Mouse (Mus musculus) stomach, embryonic 16.5 days (tissue): Measurements from ENCODE around the gene Kmt2d. TPM values are rescaled to one million over a fixed set of nuclear protein-coding genes. Genes with fewer than 3 reads are reported as not detected.

Source experiments
- ATAC-seq: fragments of 200-750 bp; cut with Nextera tagmentation; 2 replicates; pipeline ENCODE4 v1.8.0; 2017; ENCODE audit warnings: moderate number of reproducible peaks, moderate TSS enrichment; ENCODE audit not compliant: insufficient read depth, low FRiP score
- H3K27ac ChIP-seq: fragments of 300-500 bp; sonication (generic); 2 replicates; pipeline ENCODE4 v1.5.1; 2014; ENCODE audit warnings: low read length
- H3K27me3 ChIP-seq: fragments of 300-500 bp; sonication (generic); 2 replicates; pipeline ENCODE4 v1.6.1; 2014; ENCODE audit warnings: low read length, control low read depth, mixed read lengths; ENCODE audit not compliant: control insufficient read depth, insufficient read depth
- H3K36me3 ChIP-seq: fragments of 300-500 bp; sonication (generic); 2 replicates; pipeline ENCODE4 v1.6.1; 2014; ENCODE audit warnings: low read length; ENCODE audit not compliant: control insufficient read depth, insufficient read depth
- H3K4me1 ChIP-seq: fragments of 300-500 bp; sonication (generic); 2 replicates; pipeline ENCODE4 v1.6.1; 2014; ENCODE audit warnings: low read length, control low read depth, mixed read lengths; ENCODE audit not compliant: control insufficient read depth, insufficient read depth
- H3K4me2 ChIP-seq: fragments of 300-500 bp; sonication (generic); 2 replicates; pipeline ENCODE4 v1.6.1; 2014; ENCODE audit warnings: low read depth, low read length, mixed read lengths
- H3K4me3 ChIP-seq: fragments of 300-500 bp; sonication (generic); replicated peaks from 2 replicates; pipeline ENCODE4 v1.5.1; 2014; ENCODE audit warnings: mild to moderate bottlenecking, low read length
- H3K9ac ChIP-seq: fragments of 300-500 bp; sonication (generic); 2 replicates; pipeline ENCODE4 v1.6.1; 2014; ENCODE audit warnings: low read length
- H3K9me3 ChIP-seq: fragments of 300-500 bp; sonication (generic); replicated peaks from 2 replicates; pipeline ENCODE4 v1.6.1; 2016; ENCODE audit warnings: low read length, control low read depth; ENCODE audit not compliant: control insufficient read depth
- WGBS: fragments of 180-500 bp; shearing (Covaris S2); extraction: QIAGEN DNeasy Blood & Tissue Kit; methylation state at CpG from one replicate; pipeline ENCODE4 v1.1.7; 2014; 5-methylcytosine and 5-hydroxymethylcytosine counted together
- polyA plus RNA-seq: library from polyadenylated mRNA; unstranded; fragments of >200 nt; fragmentation: Nextera tagmentation; extraction: Ambion mirVana; gene quantifications from 2 replicates; pipeline ENCODE4 v1.2.1, GENCODE M21; 2015

Gene Kmt2d
- polyA plus RNA-seq, 1 experiment from 2014 or later, result 11.4 TPM

DNA sequence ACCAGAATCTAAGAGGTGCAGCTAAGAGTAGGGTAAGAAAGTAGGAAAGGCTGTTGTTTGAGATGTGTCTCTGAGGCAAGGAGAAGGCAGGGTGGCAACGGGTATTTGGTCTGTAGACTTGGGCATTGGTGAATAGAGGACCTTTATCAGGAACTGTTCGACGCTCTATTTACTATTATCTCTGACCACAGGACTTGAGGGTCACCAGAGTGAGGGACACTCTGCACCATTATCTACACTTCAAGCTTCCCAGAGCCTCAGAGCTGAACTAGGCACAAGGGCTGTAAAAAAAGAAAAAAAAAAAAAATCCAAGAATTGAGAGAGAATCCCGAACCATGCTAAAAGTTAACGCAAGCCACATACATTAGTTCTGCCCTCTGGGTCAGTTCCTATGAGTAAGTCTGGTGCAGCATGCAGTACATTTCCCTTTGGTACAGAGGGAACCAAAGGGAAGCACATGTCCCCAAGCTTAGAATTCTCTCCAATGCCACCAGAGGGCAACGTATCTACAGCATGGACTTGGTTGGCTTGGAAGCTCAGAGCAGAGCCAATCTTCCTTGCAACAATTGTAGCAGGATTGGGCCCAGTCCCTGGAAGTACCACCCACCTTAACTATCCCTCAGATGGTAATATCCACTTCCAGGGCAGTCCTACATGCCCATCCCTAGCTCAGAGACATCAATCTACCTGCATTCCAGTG, 21.1 kb upstream of the Kmt2d start:
- Histone ChIP-seq H3K9me3 (no peaks in the 10 kb centered on the region), H3K9ac (no peak overlapping the region), H3K4me3 (no peak overlapping the region), H3K36me3 (no peaks in the 10 kb centered on the region), H3K27ac (no peak overlapping the region), H3K27me3 (peaks cover 47% of the 10 kb centered on the region), H3K4me1 (peaks cover 17% of the 10 kb centered on the region), H3K4me2 (no peak overlapping the region)
- WGBS, result 34% methylated on average over 6 of the region's 6 CpGs
- ATAC-seq, result peak; percentile 70; the same call in 1 of the 2 replicates

DNA sequence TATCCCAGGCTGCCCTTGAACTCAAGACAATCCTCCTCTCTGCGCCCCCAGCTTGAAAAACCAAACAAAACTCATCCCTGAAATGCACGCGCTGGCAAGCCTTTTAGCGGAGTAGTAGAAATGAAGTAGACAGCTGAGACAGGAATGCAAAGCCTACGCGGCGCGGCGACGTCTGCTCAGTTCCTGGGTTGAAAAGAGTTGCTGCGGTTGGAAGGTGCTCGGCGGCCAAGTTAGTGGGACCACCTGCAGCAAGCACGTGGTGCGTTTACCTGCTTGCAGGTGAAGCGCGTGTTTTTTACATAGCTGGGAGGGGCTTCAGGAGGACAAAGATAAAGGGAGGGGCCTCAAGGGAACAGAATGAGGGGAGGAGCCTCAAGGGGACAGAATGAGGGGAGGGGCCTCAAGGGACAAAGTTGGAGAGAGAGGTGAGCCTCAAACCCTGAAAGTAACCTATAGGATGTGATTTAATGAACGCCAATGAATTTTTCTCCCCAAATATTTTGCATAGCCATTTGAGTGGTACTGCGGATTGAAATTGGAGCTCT, 20.3 kb upstream of the Kmt2d start:
- Histone ChIP-seq H3K4me1 (peaks cover 17% of the 10 kb centered on the region), H3K4me2 (peak overlapping the region; percentile 49), H3K9me3 (no peaks in the 10 kb centered on the region), H3K27me3 (peaks cover 40% of the 10 kb centered on the region), H3K36me3 (no peaks in the 10 kb centered on the region), H3K27ac (no peak overlapping the region), H3K9ac (no peak overlapping the region), H3K4me3 (peak overlapping the region; percentile 25)
- WGBS, result 14% methylated on average over 19 of the region's 19 CpGs
- ATAC-seq, result no peak

DNA sequence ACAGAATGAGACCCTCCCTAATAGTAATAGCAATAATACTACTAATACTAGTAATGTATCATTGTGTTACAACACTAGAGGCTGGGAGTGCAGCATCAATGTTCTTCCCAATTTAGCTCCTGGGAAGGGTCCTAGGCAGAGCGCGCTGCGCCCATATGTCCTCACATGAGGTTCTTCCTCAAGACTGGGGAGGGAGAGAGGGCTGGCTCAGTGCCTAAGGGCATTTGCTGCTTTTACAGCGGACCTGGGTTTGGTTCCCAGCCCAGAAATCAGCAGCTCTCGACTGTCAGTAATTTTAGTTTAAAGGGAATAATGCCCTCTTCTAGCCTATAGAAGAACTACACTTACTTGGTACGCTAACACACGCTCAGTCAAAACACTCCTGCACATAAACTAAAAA, 16.5 kb upstream of the Kmt2d start:
- no peak for ATAC-seq
- 79% methylated on average over 7 of the region's 7 CpGs for WGBS
- Histone ChIP-seq H3K9ac (no peak overlapping the region), H3K27me3 (peaks cover 7% of the 10 kb centered on the region; the same call in 1 of the 2 replicates), H3K9me3 (no peaks in the 10 kb centered on the region), H3K4me3 (no peak overlapping the region), H3K36me3 (no peaks in the 10 kb centered on the region), H3K4me1 (peaks cover 8% of the 10 kb centered on the region; the same call in 1 of the 2 replicates), H3K4me2 (no peak overlapping the region), H3K27ac (no peak overlapping the region)

DNA sequence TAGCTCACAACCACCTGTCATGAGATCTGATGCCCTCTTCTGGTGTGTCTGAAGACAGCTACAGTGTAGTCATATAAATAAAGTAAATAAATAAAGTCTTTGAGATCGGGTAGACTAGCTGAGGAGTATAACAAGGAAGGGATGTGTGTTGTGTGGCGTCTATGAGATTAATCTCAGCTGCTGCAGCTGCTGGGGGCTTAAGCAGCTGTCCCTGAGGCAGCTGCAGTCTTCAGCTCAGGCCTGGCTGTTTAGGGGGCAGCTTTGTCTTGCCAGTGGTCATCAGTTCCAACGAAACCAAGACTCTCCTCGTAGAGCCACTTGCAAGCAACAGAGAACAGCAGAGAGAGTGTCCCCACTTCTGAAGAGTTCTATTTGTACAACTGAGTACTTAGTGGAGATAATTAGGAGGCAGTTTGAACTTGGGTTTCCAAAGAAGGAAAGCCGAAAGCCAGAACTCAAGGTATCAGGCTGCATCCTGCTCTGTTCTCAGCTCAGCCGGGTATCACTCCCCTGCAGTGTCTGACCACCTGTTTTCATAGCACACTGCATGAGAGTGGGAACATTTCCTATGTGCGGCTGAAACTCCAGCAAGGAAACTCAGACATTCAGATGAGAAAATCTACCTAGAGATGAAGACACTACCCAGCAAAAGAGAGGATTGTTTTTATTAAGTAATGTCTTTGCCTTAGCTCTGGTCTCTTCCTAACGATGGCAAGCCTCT, 15.8 kb upstream of the Kmt2d start:
- Histone ChIP-seq H3K4me2 (no peak overlapping the region), H3K4me3 (no peak overlapping the region), H3K27me3 (peaks cover 7% of the 10 kb centered on the region; the same call in 1 of the 2 replicates), H3K36me3 (no peaks in the 10 kb centered on the region), H3K4me1 (peaks cover 8% of the 10 kb centered on the region; the same call in 1 of the 2 replicates), H3K27ac (no peak overlapping the region), H3K9ac (no peak overlapping the region), H3K9me3 (no peaks in the 10 kb centered on the region)
- ATAC-seq, result no peak
- 49% methylated on average over 8 of the region's 8 CpGs for WGBS

DNA sequence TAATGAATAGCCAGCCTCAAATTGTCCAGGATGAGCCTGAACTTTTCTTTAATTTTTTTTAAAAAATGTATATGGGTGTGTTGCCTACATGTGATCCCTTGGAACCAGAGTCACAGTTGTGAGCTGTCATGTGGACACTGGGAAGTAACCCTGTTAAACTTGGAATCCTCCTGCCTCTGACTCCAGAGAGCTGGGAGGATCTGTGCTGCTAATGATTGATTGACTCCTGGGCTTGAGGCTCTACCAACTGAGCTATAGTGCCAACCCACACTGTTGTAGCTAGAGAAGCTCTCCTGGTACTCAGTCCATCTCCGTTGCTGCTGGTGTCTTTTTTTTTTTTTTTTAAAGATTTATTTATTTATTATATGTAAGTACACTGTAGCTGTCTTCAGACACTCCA, 13.1 kb upstream of the Kmt2d start:
- Histone ChIP-seq H3K9me3 (no peaks in the 10 kb centered on the region), H3K4me2 (no peak overlapping the region), H3K4me1 (peaks cover 8% of the 10 kb centered on the region; the same call in 1 of the 2 replicates), H3K4me3 (no peak overlapping the region), H3K36me3 (no peaks in the 10 kb centered on the region), H3K27me3 (no peaks in the 10 kb centered on the region), H3K9ac (no peak overlapping the region), H3K27ac (no peak overlapping the region)
- no peak for ATAC-seq
- 52% methylated on average over 1 of the region's 1 CpGs for WGBS

DNA sequence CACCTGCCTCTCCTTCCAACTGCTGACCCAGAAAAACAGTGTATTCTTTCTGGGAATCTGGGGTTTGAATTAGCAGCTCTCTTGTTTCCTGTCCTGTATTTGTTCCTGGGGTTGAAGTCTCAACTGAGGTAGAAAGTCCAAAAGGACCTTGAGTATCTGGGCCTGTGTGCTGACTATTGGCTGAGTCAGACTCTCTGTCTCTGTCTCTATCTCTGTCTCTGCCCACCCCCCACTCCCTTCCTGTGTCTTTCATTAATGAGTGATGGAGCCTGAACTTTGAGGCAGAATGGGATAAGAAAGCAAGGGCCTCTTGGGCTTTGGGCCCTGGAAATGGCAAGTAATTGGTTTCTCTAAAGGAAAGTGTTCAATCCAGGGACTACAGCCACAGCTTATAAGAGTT, 12.7 kb upstream of the Kmt2d start:
- Histone ChIP-seq H3K4me1 (peaks cover 8% of the 10 kb centered on the region; the same call in 1 of the 2 replicates), H3K4me2 (no peak overlapping the region), H3K27ac (no peak overlapping the region), H3K9me3 (no peaks in the 10 kb centered on the region), H3K27me3 (no peaks in the 10 kb centered on the region), H3K36me3 (no peaks in the 10 kb centered on the region), H3K9ac (no peak overlapping the region), H3K4me3 (no peak overlapping the region)
- ATAC-seq, result no peak

DNA sequence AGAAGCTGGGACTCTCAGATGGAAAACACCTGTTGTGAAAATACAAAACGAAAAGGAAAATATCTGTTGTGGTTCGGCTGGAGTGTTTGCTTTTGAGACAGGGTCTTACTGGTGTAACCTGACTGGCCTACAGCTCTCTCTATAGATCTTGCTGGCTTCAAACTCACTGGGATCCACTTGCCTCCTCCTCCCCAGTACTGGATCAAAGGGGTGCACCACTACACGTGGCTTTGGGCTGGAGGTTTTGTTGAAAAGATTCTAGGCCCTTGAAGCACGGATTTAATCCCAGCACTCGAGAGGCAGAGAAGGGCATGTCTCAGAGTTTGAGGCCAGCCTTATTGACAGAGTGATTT, 10.6 kb upstream of the Kmt2d start:
- 0 out of 2 replicates have a peak, but pooled peaks have one; percentile 4 for ATAC-seq

DNA sequence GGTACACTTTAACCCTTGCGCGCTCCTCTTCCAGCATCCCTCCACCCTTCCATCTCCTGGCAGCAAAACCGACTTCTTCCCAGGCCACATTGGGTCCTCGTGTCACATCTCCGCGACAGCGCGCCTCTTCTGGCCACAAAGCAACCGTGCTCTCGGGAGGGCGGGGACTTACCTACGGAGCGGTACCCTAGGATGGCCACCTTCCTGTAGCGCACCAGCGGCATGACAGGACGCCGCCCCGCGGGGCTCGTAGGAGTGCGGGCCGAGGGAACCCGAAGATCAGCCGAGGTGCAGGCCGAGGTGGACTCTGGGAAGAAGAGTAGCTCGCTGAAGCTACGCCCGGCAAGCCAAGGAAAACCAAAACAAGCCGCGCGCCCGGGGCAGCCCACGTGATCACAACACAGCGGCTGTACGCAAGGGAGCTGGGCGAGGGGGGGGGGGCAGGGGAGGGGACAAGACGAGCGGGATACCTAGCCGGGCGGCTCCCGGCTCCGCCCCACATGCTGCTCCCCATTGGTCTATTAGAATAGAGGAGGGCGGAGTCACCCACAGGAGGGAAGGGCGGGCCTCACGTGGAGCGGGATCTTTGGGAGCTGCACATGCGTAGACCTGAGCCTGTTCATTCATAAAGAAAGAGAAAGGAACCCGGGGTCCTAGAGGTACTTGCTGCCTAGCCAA, 10.1 kb upstream of the Kmt2d start:
- WGBS, result under 1% methylated on average over 47 of the region's 48 CpGs
- H3K4me1 ChIP-seq, result peaks cover 8% of the 10 kb centered on the region; the same call in 1 of the 2 replicates

More for the DNA sequence above, 10.6 kb upstream of the Kmt2d start:
- Histone ChIP-seq H3K4me2 (peak overlapping the region; percentile 88), H3K27me3 (no peaks in the 10 kb centered on the region), H3K9me3 (no peaks in the 10 kb centered on the region), H3K36me3 (no peaks in the 10 kb centered on the region), H3K27ac (no peak overlapping the region), H3K4me1 (peaks cover 8% of the 10 kb centered on the region; the same call in 1 of the 2 replicates), H3K4me3 (peak overlapping the region; percentile 82), H3K9ac (peak overlapping the region; percentile 57)
- WGBS, result 10% methylated on average over 5 of the region's 5 CpGs

More for the DNA sequence above, 10.1 kb upstream of the Kmt2d start:
- H3K36me3 ChIP-seq, result no peaks in the 10 kb centered on the region
- no peaks in the 10 kb centered on the region for H3K27me3 ChIP-seq
- H3K4me3 ChIP-seq, result peak overlapping the region; percentile 82
- peak; percentile 98 for ATAC-seq
- H3K9ac ChIP-seq, result peak overlapping the region; percentile 80
- peak overlapping the region; percentile 84 for H3K27ac ChIP-seq
- H3K9me3 ChIP-seq, result no peaks in the 10 kb centered on the region
- H3K4me2 ChIP-seq, result peak overlapping the region; percentile 88
